ENCODE assay signal across 22 mouse cellular contexts in the genomic region with DNA sequence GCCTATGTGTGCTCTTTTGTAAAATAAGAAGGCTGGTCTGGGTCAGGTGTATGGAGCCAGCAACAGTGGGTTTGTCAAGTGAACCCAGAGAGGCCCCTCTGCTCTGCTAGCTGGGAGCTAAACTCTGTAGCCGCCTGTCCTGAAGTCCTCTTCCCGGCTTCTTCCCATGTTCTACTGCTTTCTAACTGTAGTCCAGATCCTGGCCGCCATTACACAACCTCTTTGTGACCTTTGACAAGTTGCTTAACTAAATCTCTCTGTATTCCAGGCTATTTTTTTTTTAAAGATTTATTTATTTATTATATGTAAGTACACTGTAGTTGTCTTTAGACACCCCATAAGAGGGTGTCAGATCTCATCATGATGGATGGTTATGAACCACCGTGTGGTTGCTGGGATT. TPM values are rescaled to one million over a fixed set of nuclear protein-coding genes. Genes with fewer than 3 reads are reported as not detected.
DNase-seq lines count a peak whose midpoint lies in the region; TF ChIP-seq lines count a peak whose summit lies in the region.
"Had no signal": no experiment of that assay in that cellular context is flagged by ENCODE, and none has a peak within 500 bp of the region (broad histone marks: within the 10 kb centered on the region; RNA-seq: fewer than 3 reads in every experiment).

No protein-coding gene starts in this region.

- H3K9ac ChIP-seq in liver, adult 2 months (ENCODE audit: low read depth, low read length): no peak overlapping the region

- no peaks in the 10 kb centered on the region for H3K27me3 ChIP-seq in liver, adult 2 months (ENCODE audit: control insufficient read depth, insufficient read depth, low read length)
- H3K27me3 ChIP-seq: CH12.LX, Patski had no signal

- H3K4me3 ChIP-seq in liver, adult 2 months (ENCODE audit: insufficient read depth, low read depth, low read length): no peak overlapping the region
- no peak overlapping the region for H3K4me3 ChIP-seq in brown adipose tissue, adult 24 weeks (ENCODE audit: insufficient read depth, low read depth, low read length)

- no peak for TF ChIP-seq POLR2A in liver, adult 2 months (IDR thresholded peaks at IDR 0.05; ENCODE audit: extremely low read depth, insufficient read depth, low read length)

- 44% methylated on average over 4 of the region's 4 CpGs for WGBS in liver, adult 2 months

- peak overlapping the region; percentile 64 for H3K27ac ChIP-seq in liver, adult 2 months (replicated peaks; ENCODE audit: insufficient read depth, low read depth, low read length)
- peak overlapping the region; percentile 32; the same call in 1 of the 2 replicates for H3K27ac ChIP-seq in brown adipose tissue, adult 24 weeks (replicated peaks; ENCODE audit: low read depth, low read length)

- DNase-seq in liver, adult 2 months (ENCODE audit: extremely low read depth, low read depth, low spot score): peak; percentile 80
- DNase-seq in liver (no peak), adipocyte (ENCODE audit: low spot score) (peak; percentile 65)
- DNase-seq in testis, postnatal 10 days (ENCODE audit: low spot score): no peak
- DNase-seq in urinary bladder, postnatal 36 days (ENCODE audit: low spot score in 2 of 2): no peak
- DNase-seq: adrenal gland, adult 2 months; adrenal gland, adult 8-10 months; adrenal gland, postnatal 10 days; adrenal gland, postnatal 14 days; adrenal gland, postnatal 25 days; adrenal gland, postnatal 36 days; B cell, adult 2 months; cerebellum, adult 11 months; cerebellum, adult 11-12 months; cerebellum, adult 18-20 months; cerebellum, adult 2 months; cerebellum, adult 8-10 months had no signal

- no peak for TF ChIP-seq CTCF in liver, adult 2 months (IDR thresholded peaks at IDR 0.05; ENCODE audit: low read depth, low read length)

- no peaks in the 10 kb centered on the region; the same call in 1 of the 2 replicates for H3K79me2 ChIP-seq in liver, adult 2 months (ENCODE audit: control insufficient read depth, insufficient read depth, low read length)

- H3K4me1 ChIP-seq in liver, adult 2 months (ENCODE audit: control insufficient read depth, insufficient read depth, low read length): peaks cover 3% of the 10 kb centered on the region; the same call in 1 of the 2 replicates
- H3K4me1 ChIP-seq in brown adipose tissue, adult 24 weeks (ENCODE audit: control insufficient read depth, insufficient read depth, insufficient read length, low read length): peaks cover 6% of the 10 kb centered on the region; the same call in 1 of the 2 replicates

- H3K36me3 ChIP-seq in liver, adult 2 months (ENCODE audit: control insufficient read depth, insufficient read depth, low read length): peaks cover 3% of the 10 kb centered on the region; the same call in 1 of the 2 replicates
- H3K36me3 ChIP-seq: G1E had no signal

RNA-seq across cellular contexts. Expression of a gene that starts 14.1 kb away (rescaled TPM):
- 14.7 and 20.6 TPM in 2 replicates for total RNA-seq in liver, adult 2 months (2014; rRNA removed)
- polyA plus RNA-seq in liver, adult 2 months (2012; rRNA removed): 27.5 and 29.6 TPM in 2 replicates
- polyA plus RNA-seq in brown adipose tissue, adult 24 weeks (2012; ENCODE audit: insufficient read depth, insufficient read length, missing spikeins): 52.7 and 66.3 TPM in 2 replicates

RNA-seq across cellular contexts. Expression of a gene that starts 24.3 kb away (rescaled TPM):
- total RNA-seq in liver, adult 2 months (2014; rRNA removed): 9.8 and 13.2 TPM in 2 replicates
- polyA plus RNA-seq in liver, adult 2 months (2012; rRNA removed): 110 and 121 TPM in 2 replicates
- polyA plus RNA-seq in brown adipose tissue, adult 24 weeks (2012; ENCODE audit: insufficient read depth, insufficient read length, missing spikeins): 72.4 and 81.8 TPM in 2 replicates
- total RNA-seq: MEL had no signal

Comparison
In these comparisons a context has a peak if more than half of its experiments do, and no peak if none do; other contexts are left out.
1. DNase-seq: peak in liver, adult 2 months (single experiment) and adipocyte (single experiment); none in liver (single experiment), testis, postnatal 10 days (single experiment) and urinary bladder, postnatal 36 days (0 of 2).